Mouse (Mus musculus) hindbrain, embryonic 14.5 days (tissue): Measurements from ENCODE around the gene Crygd. TPM values are rescaled to one million over a fixed set of nuclear protein-coding genes. Genes with fewer than 3 reads are reported as not detected.

Source experiments
- ATAC-seq: fragments of 200-750 bp; cut with Nextera tagmentation; 2 replicates; pipeline ENCODE4 v1.8.0; 2017; ENCODE audit warnings: moderate number of reproducible peaks, mild to moderate bottlenecking, moderate TSS enrichment, moderate library complexity; ENCODE audit not compliant: low FRiP score
- DNase-seq: peaks from one replicate; pipeline ENCODE4 v3.0.0-alpha.2; 2015; ENCODE audit warnings: low spot score
- H3K27ac ChIP-seq: fragments of 300-500 bp; sonication (generic); 2 replicates; pipeline ENCODE4 v1.5.1; 2014; ENCODE audit warnings: mild to moderate bottlenecking, moderate library complexity
- H3K27me3 ChIP-seq: fragments of 300-500 bp; sonication (generic); 2 replicates; pipeline ENCODE4 v1.6.1; 2014; ENCODE audit warnings: mild to moderate bottlenecking, low read length, mixed read lengths; ENCODE audit not compliant: control insufficient read depth, insufficient read depth
- H3K36me3 ChIP-seq: fragments of 300-500 bp; sonication (generic); replicated peaks from 2 replicates; pipeline ENCODE4 v1.6.1; 2014; ENCODE audit not compliant: control insufficient read depth, insufficient read depth
- H3K4me1 ChIP-seq: fragments of 300-500 bp; sonication (generic); replicated peaks from 2 replicates; pipeline ENCODE4 v1.6.1; 2014; ENCODE audit warnings: antibody characterized with exemption, low read length, mixed read lengths; ENCODE audit not compliant: control insufficient read depth, insufficient read depth
- H3K4me2 ChIP-seq: fragments of 300-500 bp; sonication (generic); replicated peaks from 2 replicates; pipeline ENCODE4 v1.6.1; 2014; ENCODE audit warnings: mild to moderate bottlenecking, moderate library complexity
- H3K4me3 ChIP-seq: fragments of 300-500 bp; sonication (generic); replicated peaks from 2 replicates; pipeline ENCODE4 v1.5.1; 2014; ENCODE audit warnings: mild to moderate bottlenecking, low read length
- H3K9ac ChIP-seq: fragments of 300-500 bp; sonication (generic); 2 replicates; pipeline ENCODE4 v1.6.1; 2014
- H3K9me3 ChIP-seq: fragments of 300-500 bp; sonication (generic); 2 replicates; pipeline ENCODE4 v1.6.1; 2016; ENCODE audit warnings: low read length; ENCODE audit not compliant: control insufficient read depth
- WGBS: fragments of 180-500 bp; shearing (Covaris S2); extraction: QIAGEN DNeasy Blood & Tissue Kit; methylation state at CpG from one replicate; pipeline ENCODE4 v1.1.7; 2014; 5-methylcytosine and 5-hydroxymethylcytosine counted together
- polyA plus RNA-seq: library from polyadenylated mRNA; unstranded; fragments of >200 nt; fragmentation: Nextera tagmentation; extraction: Ambion mirVana; gene quantifications from 2 replicates; pipeline ENCODE4 v1.2.1, GENCODE M21; 2014

Gene Crygd
- polyA plus RNA-seq, 1 experiment from 2014 or later = not detected

DNA sequence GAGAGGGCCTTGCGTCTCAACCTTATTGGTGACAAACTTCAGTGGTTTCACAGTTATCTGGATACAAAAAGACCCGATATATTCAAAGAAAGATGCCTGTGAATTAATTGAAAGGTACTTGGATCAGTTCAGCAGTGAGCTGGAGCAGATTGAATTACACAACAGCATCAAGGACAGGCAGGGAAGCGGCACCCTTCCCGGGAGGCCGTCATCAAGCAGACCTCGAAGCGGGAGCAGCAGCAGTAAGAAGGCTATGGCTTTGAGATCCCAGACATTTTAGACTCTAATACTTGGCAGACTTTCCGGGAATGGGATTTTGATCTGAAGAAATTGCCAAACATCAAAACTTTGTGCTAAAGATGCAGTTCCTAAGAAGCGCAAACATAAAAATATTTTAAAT is 35.0 kb downstream of the Crygd start:
- ATAC-seq = no peak
- Histone ChIP-seq H3K4me3 (no peak overlapping the region), H3K4me1 (no peaks in the 10 kb centered on the region), H3K9me3 (no peaks in the 10 kb centered on the region), H3K36me3 (no peaks in the 10 kb centered on the region), H3K27ac (no peak overlapping the region), H3K9ac (no peak overlapping the region), H3K4me2 (no peak overlapping the region), H3K27me3 (no peaks in the 10 kb centered on the region)
- DNase-seq = no peak
- WGBS = 74% methylated on average over 9 of the region's 9 CpGs

DNA sequence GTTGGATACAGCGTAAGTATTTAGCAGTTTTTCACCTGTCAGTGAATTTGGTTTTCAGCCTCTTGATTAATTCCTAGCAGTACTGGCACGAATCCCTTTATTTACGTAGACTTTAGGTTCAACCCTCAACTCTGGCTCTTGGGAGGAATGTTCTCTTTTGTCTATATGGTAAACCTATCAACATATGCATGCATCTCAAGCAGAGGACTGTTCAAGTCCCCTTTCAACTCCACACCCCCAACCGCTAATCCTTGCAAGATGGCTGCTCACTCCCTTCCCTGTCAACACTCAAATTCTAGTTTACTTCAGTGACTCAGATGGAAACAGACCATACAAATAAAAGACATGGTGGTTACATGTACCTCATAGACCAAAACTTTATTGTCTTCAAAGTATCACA is 50.5 kb downstream of the Crygd start:
- no peak overlapping the region for H3K27ac ChIP-seq
- DNase-seq = no peak
- WGBS = 80% methylated on average over 4 of the region's 4 CpGs
- no peak overlapping the region for H3K4me2 ChIP-seq
- H3K9me3 ChIP-seq = no peaks in the 10 kb centered on the region
- H3K9ac ChIP-seq = no peak overlapping the region
- H3K4me1 ChIP-seq = no peaks in the 10 kb centered on the region
- H3K27me3 ChIP-seq = no peaks in the 10 kb centered on the region
- no peak overlapping the region for H3K4me3 ChIP-seq
- ATAC-seq = no peak
- no peaks in the 10 kb centered on the region for H3K36me3 ChIP-seq

Other genes starting within 250 kb of the Crygd start
- gene Plekhm3, start 106.6 kb downstream of the Crygd start, polyA plus RNA-seq = 9.1 and 10.4 TPM in 2 replicates
- not detected in 2 replicates for gene Akr1cl, start 30.7 kb downstream of the Crygd start, polyA plus RNA-seq
- not detected in 2 replicates for gene Cryge, start 12.3 kb downstream of the Crygd start, polyA plus RNA-seq
- not detected in 2 replicates for gene Crygc, start 10.2 kb upstream of the Crygd start, polyA plus RNA-seq
- 0.99 TPM in 1 of 2 replicates, not detected in the other for gene Crygb, start 18.8 kb upstream of the Crygd start, polyA plus RNA-seq
- not detected in 2 replicates for gene Cryga, start 39.9 kb upstream of the Crygd start, polyA plus RNA-seq
- gene Gm28845, start 56.1 kb upstream of the Crygd start, polyA plus RNA-seq = 0.29 TPM in 1 of 2 replicates, not detected in the other
- gene D630023F18Rik, start 59.8 kb upstream of the Crygd start, polyA plus RNA-seq = 1.2 and 1.4 TPM in 2 replicates
- 510 and 574 TPM in 2 replicates for gene Idh1, start 123.0 kb upstream of the Crygd start, polyA plus RNA-seq
- 17.3 and 20.7 TPM in 2 replicates for gene Pikfyve, start 123.2 kb upstream of the Crygd start, polyA plus RNA-seq
- gene Pth2r, start 218.6 kb upstream of the Crygd start, polyA plus RNA-seq = 2.6 and 4.3 TPM in 2 replicates